Mouse (Mus musculus) left cerebral cortex, postnatal 4 days (tissue): ENCODE data around the gene Trim42. TPM values are rescaled to one million over a fixed set of nuclear protein-coding genes. Genes with fewer than 3 reads are reported as not detected.

Experiments
- DNase-seq: peaks from one replicate; pipeline ENCODE4 v3.0.0-alpha.2; 2022
- intact Hi-C: fragments of 180-260 bp; cut with DNase I; formaldehyde crosslinking; loops from one replicate; pipeline ENCODE4 v1.15.1; 2025
- total RNA-seq, 2 experiments: library from RNA; stranded (reverse); gene quantifications; 2 replicates each; pipeline ENCODE4 v1.2.3; 2021

Gene Trim42
- not detected for total RNA-seq

- intact Hi-C loops, result no loop called here
- DNase-seq, result no peak
Measured at GRCm38 (mm10) chr9:97369591-97369990, at the start of gene Trim42. Gene Trim42, minus strand, starts transcription at chr9:97369958.

- intact Hi-C loops, result no loop called here
- no peak for DNase-seq
Measured at GRCm38 (mm10) chr9:97414876-97415668, 45.3 kb upstream of the Trim42 start.

- DNase-seq, result no peak
- intact Hi-C loops, result no loop called here
Measured at GRCm38 (mm10) chr9:97408142-97408541, 38.4 kb upstream of the Trim42 start.

GRCm38 (mm10) chr9:97356441-97356840, 13.3 kb downstream of the Trim42 start:
- intact Hi-C loops, result no loop called here
- no peak for DNase-seq

GRCm38 (mm10) chr9:97344767-97345297, 24.9 kb downstream of the Trim42 start:
- DNase-seq, result peak; percentile 71

DNA sequence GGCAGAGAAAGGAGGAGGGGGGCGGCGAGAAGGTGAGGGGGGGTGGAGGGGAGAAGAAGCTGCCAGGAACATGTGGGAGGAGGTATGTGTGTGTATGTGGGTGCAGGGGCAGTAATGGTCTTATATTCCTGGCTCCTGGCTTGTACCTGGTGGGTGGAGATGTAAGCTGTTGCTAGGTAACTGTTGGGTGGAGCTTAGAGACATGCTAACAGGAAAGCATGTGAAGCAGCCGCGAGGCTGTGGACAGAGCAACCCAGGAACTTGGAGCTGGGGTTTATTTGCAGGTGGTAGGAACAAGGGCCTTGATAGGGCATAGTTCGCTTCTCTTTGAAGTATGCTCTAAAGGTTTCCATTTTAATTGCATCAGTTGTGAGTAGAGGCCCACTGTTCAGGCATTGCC, 28.0 kb downstream of the Trim42 start:
- DNase-seq, result no peak
- intact Hi-C loops, result no loop called here

More at GRCm38 (mm10) chr9:97344767-97345297, 24.9 kb downstream of the Trim42 start:
- intact Hi-C loops, result no loop called here

GRCm38 (mm10) chr9:97322846-97323245, 46.9 kb downstream of the Trim42 start:
- no peak for DNase-seq
- intact Hi-C loops, result no loop called here

GRCm38 (mm10) chr9:97322120-97322519, 47.6 kb downstream of the Trim42 start:
- DNase-seq, result no peak
- intact Hi-C loops, result no loop called here

- intact Hi-C loops, result no loop called here
- DNase-seq, result no peak
Measured at GRCm38 (mm10) chr9:97315421-97316055, 54.2 kb downstream of the Trim42 start.

DNA sequence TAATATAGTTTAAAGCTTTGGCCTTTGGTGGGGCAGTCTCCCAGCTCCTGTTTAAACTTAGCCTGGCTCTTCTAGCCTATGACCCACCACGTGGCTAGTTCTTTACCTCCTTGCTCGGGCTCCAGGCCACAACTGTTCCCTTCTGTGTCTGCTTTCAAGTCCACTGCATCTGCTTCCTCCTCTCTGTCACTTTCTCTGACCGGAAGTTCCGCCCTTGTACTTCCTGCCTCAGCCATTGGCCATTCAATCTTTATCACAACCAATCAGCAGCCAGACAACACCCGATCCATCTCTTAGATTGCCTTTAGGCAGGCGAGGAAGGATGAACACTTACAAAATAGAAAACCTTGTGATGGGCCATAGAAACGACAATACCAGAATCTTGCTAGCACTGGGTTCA, 58.1 kb downstream of the Trim42 start:
- no peak for DNase-seq
- intact Hi-C loops, result no loop called here

DNA sequence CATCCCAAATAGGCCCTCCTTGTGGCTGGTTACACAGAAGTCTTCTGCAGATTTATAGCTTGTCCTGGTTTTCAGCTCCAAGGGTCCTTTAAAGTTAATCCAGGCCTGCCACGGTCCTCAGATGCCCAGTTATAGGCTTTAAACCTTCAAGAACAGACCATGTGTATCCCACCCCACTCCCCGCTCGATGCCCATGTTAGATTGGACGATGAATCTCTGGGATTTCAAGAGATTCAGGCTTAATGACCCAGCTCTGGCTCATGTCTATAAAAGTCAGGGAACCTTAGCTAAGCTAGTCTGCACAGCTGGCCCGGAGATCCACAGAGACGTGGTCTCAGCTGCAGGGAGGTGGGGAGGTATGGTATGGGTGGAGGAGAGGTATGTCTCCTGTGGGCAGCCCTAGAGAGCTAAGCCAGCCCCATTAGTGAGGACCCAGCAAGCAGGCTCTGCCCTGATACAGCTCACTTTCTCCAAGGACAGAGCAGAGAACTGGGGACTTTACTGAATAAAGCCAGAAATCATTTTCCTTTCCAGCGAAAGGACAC, 60.2 kb downstream of the Trim42 start:
- intact Hi-C loops, result loop anchor here (10.0 kb wide), 1 partner anchor 315 kb away; no protein-coding TSS in a partner anchor
- DNase-seq, result no peak

GRCm38 (mm10) chr9:97307705-97308485, 61.9 kb downstream of the Trim42 start:
- no peak for DNase-seq
- intact Hi-C loops, result loop anchor here (10.0 kb wide), 1 partner anchor 317 kb away; no protein-coding TSS in a partner anchor
